In the genomic region with DNA sequence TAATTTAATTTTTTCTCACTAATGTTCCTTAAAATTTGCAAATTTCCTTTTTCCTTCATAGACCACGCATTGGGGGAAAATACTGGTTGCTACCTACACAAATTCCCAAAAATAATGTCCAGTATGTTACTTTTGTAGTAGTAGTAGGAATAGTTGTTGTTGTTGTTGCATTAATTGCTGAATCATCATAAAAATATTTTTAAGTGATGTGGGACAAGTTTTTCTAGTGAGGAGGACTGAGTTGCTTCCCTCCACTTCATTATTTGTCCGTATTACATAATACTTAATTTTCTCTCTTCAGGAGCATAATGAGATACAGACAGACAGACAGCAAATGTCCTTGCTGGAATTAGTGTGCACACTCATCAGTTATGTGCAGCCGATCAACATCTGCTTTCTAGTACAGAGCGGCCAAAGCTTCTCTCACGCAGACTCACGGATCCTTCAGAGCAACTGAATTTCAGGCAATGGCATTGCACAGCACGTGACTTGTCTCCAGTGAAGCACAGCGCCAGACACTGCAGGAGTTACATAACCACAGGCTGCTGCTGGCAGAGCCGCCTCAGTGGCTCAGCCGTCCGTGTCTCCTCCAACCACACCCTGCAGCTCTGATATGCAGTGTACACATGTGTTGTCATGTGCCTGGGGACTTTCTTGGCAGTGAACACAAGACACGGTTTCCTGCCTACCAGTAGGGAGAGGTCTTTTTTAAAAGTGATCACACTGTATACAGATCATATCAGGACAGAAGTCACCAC, we compare ENCODE assay signal across 8 mouse cellular contexts.
A peak's percentile ranks its signal among the peaks of the same experiment; 100 is the strongest.
DNase-seq lines count a peak whose midpoint lies in the region; ATAC-seq and TF ChIP-seq lines count a peak whose summit lies in the region.

No protein-coding gene starts in this region.

- TF ChIP-seq CTCF in brain, embryonic 14.5 days (IDR thresholded peaks at IDR 0.05; ENCODE audit: borderline replicate concordance, extremely low read depth, insufficient read depth, insufficient read length), result no peak
- no peak for TF ChIP-seq CTCF in hindbrain, postnatal 0 days (IDR thresholded peaks at IDR 0.05; ENCODE audit: low read depth)

- TF ChIP-seq POLR2A in brain, embryonic 14.5 days (IDR thresholded peaks at IDR 0.05; ENCODE audit: borderline replicate concordance, extremely low read depth, insufficient read depth, insufficient read length, poor library complexity, severe bottlenecking), result no peak

- H3K27ac ChIP-seq in ES-E14 (ENCODE audit: insufficient read depth, low read depth, low read length, poor library complexity, severe bottlenecking), result no peak overlapping the region
- H3K27ac ChIP-seq in hindbrain, postnatal 0 days, result no peak overlapping the region
- H3K27ac ChIP-seq in macrophage, result 0 out of 2 replicates have a peak overlapping the region, but pooled peaks have one; percentile 8

- H3K79me2 ChIP-seq in macrophage (ENCODE audit: inconsistent target), result no peaks in the 10 kb centered on the region

- H3K9ac ChIP-seq in ES-E14 (ENCODE audit: insufficient read depth, low read depth, low read length, poor library complexity, severe bottlenecking), result no peak overlapping the region
- no peak overlapping the region for H3K9ac ChIP-seq in hindbrain, postnatal 0 days (replicated peaks; ENCODE audit: low read length)

- H3K4me1 ChIP-seq in ES-E14 (ENCODE audit: control insufficient read depth in 2 of 2, insufficient read depth in 2 of 2, low read length in 2 of 2, poor library complexity in 1 of 2), result no peaks in the 10 kb centered on the region
- H3K4me1 ChIP-seq in hindbrain, postnatal 0 days (ENCODE audit: insufficient read depth, low read length), result no peaks in the 10 kb centered on the region

- peak; percentile 92 for ATAC-seq in hindbrain, postnatal 0 days

- H3K27me3 ChIP-seq in hindbrain, postnatal 0 days (ENCODE audit: insufficient read depth, low read length), result no peaks in the 10 kb centered on the region

- DNase-seq in ES-E14 (ENCODE audit: low read depth, low spot score), result no peak
- DNase-seq in brain, embryonic 14.5 days (ENCODE audit: low read depth), result peak; percentile 76
- peak; percentile 27 to 52 for DNase-seq in frontal cortex, postnatal 25 days (ENCODE audit: low spot score in 2 of 2)
- peak; percentile 78 for DNase-seq in hindbrain, postnatal 0 days (ENCODE audit: low spot score)
- DNase-seq in left cerebral cortex, adult 18-20 months (ENCODE audit: low spot score in 2 of 2), result peak; percentile 50 to 68
- peak; percentile 76 to 77 for DNase-seq in right cerebral cortex, postnatal 10 days (ENCODE audit: low spot score in 2 of 2)
- peak; percentile 68 to 85 for DNase-seq in urinary bladder, postnatal 36 days (ENCODE audit: low spot score in 2 of 2)

- 0 out of 2 replicates have a peak overlapping the region, but pooled peaks have one; percentile 17 for H3K4me2 ChIP-seq in hindbrain, postnatal 0 days (ENCODE audit: low read depth, low read length)

- H3K9me3 ChIP-seq in ES-E14 (ENCODE audit: control insufficient read depth, insufficient read depth, low read depth, low read length), result no peaks in the 10 kb centered on the region
- no peaks in the 10 kb centered on the region for H3K9me3 ChIP-seq in hindbrain, postnatal 0 days (ENCODE audit: low read length)

- 28% methylated on average over 12 of the region's 12 CpGs for WGBS in hindbrain, postnatal 0 days
- WGBS in macrophage (ENCODE audit: missing documents), result 20% methylated on average over 12 of the region's 12 CpGs

- in situ Hi-C loops in ES-E14 (cut with MboI; ENCODE audit: low sequenced_read_pairs in 2 of 2, unreplicated experiment in 2 of 2), result no loop called here

- H3K36me3 ChIP-seq in ES-E14 (ENCODE audit: control insufficient read depth, insufficient read depth, low read length, poor library complexity, severe bottlenecking) (no peaks in the 10 kb centered on the region), macrophage (ENCODE audit: inconsistent target) (no peaks in the 10 kb centered on the region)
- H3K36me3 ChIP-seq in hindbrain, postnatal 0 days (ENCODE audit: insufficient read depth, low read length), result no peaks in the 10 kb centered on the region

- no peak overlapping the region for H3K4me3 ChIP-seq in ES-E14 (ENCODE audit: insufficient read depth in 1 of 2, low read depth in 1 of 2, low read length in 2 of 2, poor library complexity in 1 of 2, severe bottlenecking in 1 of 2)
- no peak overlapping the region for H3K4me3 ChIP-seq in hindbrain, postnatal 0 days (ENCODE audit: low read length)
- no peak overlapping the region for H3K4me3 ChIP-seq in macrophage (ENCODE audit: inconsistent target)

TF ChIP-seq in ES-E14, 5 proteins besides CTCF, POLR2A, EP300 and RAD21:
- TF ChIP-seq HCFC1 (IDR thresholded peaks at IDR 0.05; ENCODE audit: borderline replicate concordance, insufficient read depth, low read length) (no peak), ZNF384 (IDR thresholded peaks at IDR 0.05; ENCODE audit: low read depth, low read length) (no peak), ZC3H11A (IDR thresholded peaks at IDR 0.05; ENCODE audit: borderline replicate concordance, low read depth, low read length) (no peak), MAFK (IDR thresholded peaks at IDR 0.05; ENCODE audit: insufficient read depth, low read depth, low read length) (peak; percentile 86)
TF ChIP-seq in ES-E14: peak in this region for 1.
